Mouse (Mus musculus) bone marrow, adult 2 months (tissue): ENCODE measurements around the gene Serpini1.
"Not testable (repeated sequence)": the region's sequence is repeated elsewhere in the genome, so short reads cannot be mapped to it uniquely, and the experiment has no call there.

Source experiments
- CTCF ChIP-seq: fragments of 200-500 bp; IDR thresholded peaks from 2 replicates; pipeline ENCODE4 v1.5.1; 2011; ENCODE audit warnings: low read length, control low read depth; ENCODE audit not compliant: control insufficient read depth, insufficient read depth
- POLR2A ChIP-seq: fragments of 200-500 bp; IDR thresholded peaks from 2 replicates; pipeline ENCODE4 v1.6.1; 2011; ENCODE audit warnings: low read depth, mild to moderate bottlenecking, control low read depth, low read length, borderline replicate concordance; ENCODE audit not compliant: control insufficient read depth

- not testable (repeated sequence) for TF ChIP-seq CTCF, POLR2A
Measured at GRCm38 (mm10) chr3:75653901-75654300, 96.6 kb downstream of the Serpini1 start.
